Mouse (Mus musculus) embryonic facial prominence, embryonic 15.5 days (tissue): ENCODE results near the gene Aldh2. TPM values are rescaled to one million over a fixed set of nuclear protein-coding genes. Genes with fewer than 3 reads are reported as not detected.
"Not testable (repeated sequence)": the region's sequence is repeated elsewhere in the genome, so short reads cannot be mapped to it uniquely, and the experiment has no call there.

Experiments
- ATAC-seq: fragments of 200-750 bp; cut with Nextera tagmentation; 2 replicates; pipeline ENCODE4 v1.8.0; 2017; ENCODE audit warnings: low read depth, moderate TSS enrichment; ENCODE audit not compliant: insufficient number of reproducible peaks, low FRiP score, low TSS enrichment
- H3K27ac ChIP-seq: fragments of 300-500 bp; sonication (generic); replicated peaks from 2 replicates; pipeline ENCODE4 v1.5.1; 2015; ENCODE audit warnings: mild to moderate bottlenecking, inconsistent platforms
- H3K27me3 ChIP-seq: fragments of 300-500 bp; sonication (generic); 2 replicates; pipeline ENCODE4 v1.6.1; 2015; ENCODE audit warnings: inconsistent platforms
- H3K36me3 ChIP-seq: fragments of 300-500 bp; sonication (generic); 2 replicates; pipeline ENCODE4 v1.6.1; 2015; ENCODE audit warnings: mild to moderate bottlenecking, inconsistent platforms
- H3K4me1 ChIP-seq: fragments of 300-500 bp; sonication (generic); 2 replicates; pipeline ENCODE4 v1.6.1; 2015; ENCODE audit warnings: inconsistent platforms
- H3K4me2 ChIP-seq: fragments of 300-500 bp; sonication (generic); replicated peaks from 2 replicates; pipeline ENCODE4 v1.6.1; 2015; ENCODE audit warnings: mild to moderate bottlenecking, inconsistent platforms
- H3K4me3 ChIP-seq: fragments of 300-500 bp; sonication (generic); replicated peaks from 2 replicates; pipeline ENCODE4 v1.5.1; 2015; ENCODE audit warnings: mild to moderate bottlenecking, inconsistent platforms
- H3K9ac ChIP-seq: fragments of 300-500 bp; sonication (generic); 2 replicates; pipeline ENCODE4 v1.6.1; 2015; ENCODE audit warnings: inconsistent platforms
- H3K9me3 ChIP-seq: fragments of 300-500 bp; sonication (generic); replicated peaks from 2 replicates; pipeline ENCODE4 v1.6.1; 2016; ENCODE audit warnings: inconsistent platforms
- WGBS: fragments of 180-500 bp; shearing (Covaris S2); methylation state at CpG from one replicate; pipeline ENCODE4 v1.1.7; 2015; 5-methylcytosine and 5-hydroxymethylcytosine counted together
- polyA plus RNA-seq: library from polyadenylated mRNA; unstranded; fragments of >200 nt; fragmentation: Nextera tagmentation; extraction: Ambion mirVana; gene quantifications from 2 replicates; pipeline ENCODE4 v1.2.1, GENCODE M21; 2015

The Aldh2 gene
- polyA plus RNA-seq, 1 experiment from 2014 or later: 219 TPM

DNA sequence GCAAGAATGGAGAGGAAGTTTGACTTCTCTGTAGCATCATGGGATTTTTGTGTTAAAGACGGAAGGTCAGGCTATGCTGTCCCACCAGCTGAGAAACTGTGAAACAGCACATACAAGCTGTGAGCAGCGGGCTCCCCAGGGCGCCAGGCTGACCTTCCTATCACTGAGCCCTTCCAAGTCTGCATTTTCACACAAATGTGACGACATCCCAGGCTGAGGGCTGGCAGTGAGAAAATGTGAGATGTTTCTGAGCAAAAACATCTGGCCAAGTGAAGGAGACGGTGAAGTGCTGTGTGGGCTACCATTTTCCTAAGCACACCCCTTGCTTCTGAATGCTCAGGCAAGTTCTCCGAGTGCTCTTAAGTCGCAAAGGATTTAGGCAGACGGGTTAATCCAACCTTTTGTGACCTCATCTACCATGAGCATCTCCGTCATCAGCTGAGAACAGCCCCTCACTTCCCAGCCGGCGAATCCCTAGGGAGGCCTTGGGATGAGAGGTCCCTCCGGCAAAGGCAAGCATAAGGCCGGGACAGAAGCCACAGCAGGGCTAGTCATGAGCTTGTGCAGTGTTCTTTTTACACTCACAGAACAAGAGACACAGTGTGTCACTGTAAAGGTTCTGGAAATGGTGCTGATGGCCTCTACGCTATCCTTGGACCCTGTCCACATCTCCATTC, 67.7 kb downstream of the Aldh2 start:
- no peak overlapping the region for H3K4me2 ChIP-seq
- H3K4me1 ChIP-seq: no peaks in the 10 kb centered on the region
- H3K27me3 ChIP-seq: no peaks in the 10 kb centered on the region
- WGBS: 85% methylated on average over 14 of the region's 14 CpGs
- no peaks in the 10 kb centered on the region for H3K9me3 ChIP-seq
- no peak overlapping the region for H3K27ac ChIP-seq
- H3K36me3 ChIP-seq: peaks cover 75% of the 10 kb centered on the region
- no peak for ATAC-seq
- no peak overlapping the region for H3K9ac ChIP-seq
- H3K4me3 ChIP-seq: no peak overlapping the region

DNA sequence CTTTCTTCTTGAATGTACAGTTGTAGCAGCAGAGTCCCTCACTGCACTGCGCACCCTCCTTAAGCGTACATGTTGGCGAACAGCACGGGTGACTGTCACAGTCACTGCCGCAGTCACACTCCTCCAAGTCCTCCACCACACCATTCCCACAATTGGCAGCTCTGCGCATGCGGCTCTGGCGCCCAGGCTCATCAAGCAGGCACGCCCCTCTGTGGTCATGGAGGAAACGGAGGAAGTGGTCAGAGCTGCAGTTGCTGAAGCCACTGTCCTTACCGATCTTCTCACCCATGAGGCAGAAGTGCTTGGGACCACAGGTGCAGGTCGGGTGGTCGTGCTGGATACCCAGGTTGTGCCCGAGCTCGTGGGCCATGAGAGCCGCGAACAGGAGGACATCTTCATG, 73.9 kb downstream of the Aldh2 start:
- ATAC-seq, H3K9ac ChIP-seq: not testable (repeated sequence)
- H3K36me3 ChIP-seq: peaks cover 42% of the 10 kb centered on the region

DNA sequence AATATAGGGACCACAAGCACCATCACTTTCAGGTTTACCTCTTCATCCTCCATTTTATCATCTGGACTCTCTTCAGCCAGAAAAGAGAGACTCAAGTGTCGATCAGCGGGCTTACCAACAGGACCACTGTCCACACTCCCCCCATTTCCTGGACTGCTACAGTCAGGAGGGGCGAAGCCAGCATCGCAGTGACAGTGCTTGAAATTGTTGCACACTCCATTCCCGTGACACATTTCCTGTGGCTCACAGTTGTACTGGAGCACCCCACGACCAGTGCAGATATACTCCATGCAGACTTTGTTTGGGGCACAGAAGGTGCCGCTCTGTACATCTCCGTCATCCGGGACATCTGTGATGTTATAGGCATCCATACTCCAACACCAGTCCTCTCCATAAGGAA, 74.6 kb downstream of the Aldh2 start:
- Histone ChIP-seq H3K9me3 (no peaks in the 10 kb centered on the region), H3K9ac (no peak overlapping the region), H3K4me3 (no peak overlapping the region), H3K4me2 (no peak overlapping the region), H3K27ac (no peak overlapping the region), H3K4me1 (no peaks in the 10 kb centered on the region), H3K27me3 (no peaks in the 10 kb centered on the region), H3K36me3 (peaks cover 34% of the 10 kb centered on the region)
- ATAC-seq: no peak
- WGBS: 91% methylated on average over 9 of the region's 9 CpGs

More for the DNA sequence above, 73.9 kb downstream of the Aldh2 start:
- H3K9me3 ChIP-seq, H3K4me2 ChIP-seq, H3K27me3 ChIP-seq, H3K4me1 ChIP-seq, H3K27ac ChIP-seq, H3K4me3 ChIP-seq: not testable (repeated sequence)
- WGBS: 90% methylated on average over 11 of the region's 17 CpGs

Other genes with a start within 250 kb of the Aldh2 start
- gene Trafd1, start 208.2 kb downstream of the Aldh2 start, polyA plus RNA-seq: 81.8 and 93.6 TPM in 2 replicates
- 39.4 and 40.6 TPM in 2 replicates for gene Naa25, start 195.9 kb downstream of the Aldh2 start, polyA plus RNA-seq
- gene Tmem116, start 141.9 kb downstream of the Aldh2 start, polyA plus RNA-seq: 2.3 and 2.9 TPM in 2 replicates
- 175 and 195 TPM in 2 replicates for gene Erp29, start 141.3 kb downstream of the Aldh2 start, polyA plus RNA-seq
- gene Adam1b, start 90.4 kb downstream of the Aldh2 start, polyA plus RNA-seq: not detected in 2 replicates
- gene Adam1a, start 48.3 kb downstream of the Aldh2 start, polyA plus RNA-seq: 1.4 and 1.9 TPM in 2 replicates
- 0.58 TPM in 1 of 2 replicates, not detected in the other for gene Gm42878, start 48.3 kb downstream of the Aldh2 start, polyA plus RNA-seq
- gene Mapkapk5, start 47.9 kb downstream of the Aldh2 start, polyA plus RNA-seq: 49.3 and 52.0 TPM in 2 replicates
- 2.0 and 2.4 TPM in 2 replicates for gene Acad12, start 25.1 kb upstream of the Aldh2 start, polyA plus RNA-seq
- gene Acad10, start 66.7 kb upstream of the Aldh2 start, polyA plus RNA-seq: 2.8 and 3.4 TPM in 2 replicates
- 47.4 and 50.2 TPM in 2 replicates for gene Brap, start 66.7 kb upstream of the Aldh2 start, polyA plus RNA-seq
- 60.5 and 65.2 TPM in 2 replicates for gene Atxn2, start 117.5 kb upstream of the Aldh2 start, polyA plus RNA-seq
- 17.5 and 18.7 TPM in 2 replicates for gene Sh2b3, start 243.8 kb upstream of the Aldh2 start, polyA plus RNA-seq